Mouse (Mus musculus) heart, embryonic 14.5 days (tissue): ENCODE measurements around the gene Cdk5rap2. TPM values are rescaled to one million over a fixed set of nuclear protein-coding genes. Genes with fewer than 3 reads are reported as not detected.

Experiments used
- ATAC-seq: fragments of 200-750 bp; cut with Nextera tagmentation; 2 replicates; pipeline ENCODE4 v1.8.0; 2017; ENCODE audit warnings: low read depth, moderate TSS enrichment; ENCODE audit not compliant: insufficient number of reproducible peaks, insufficient read depth, low FRiP score
- H3K27ac ChIP-seq, 2 experiments: fragments of 200-500 bp in 1 of 2; fragments of 300-500 bp in 1 of 2; sonication (generic) in 1 of 2; replicated peaks in 1 of 2; 2 replicates each; pipeline ENCODE4 v1.5.1; 2012 to 2014; ENCODE audit warnings: low read depth in 2 of 2, low read length in 2 of 2, control low read depth in 1 of 2, mild to moderate bottlenecking in 1 of 2, mixed read lengths in 1 of 2; ENCODE audit not compliant: control insufficient read depth in 1 of 2, insufficient read depth in 1 of 2
- H3K27me3 ChIP-seq: fragments of 300-500 bp; sonication (generic); 2 replicates; pipeline ENCODE4 v1.6.1; 2014; ENCODE audit warnings: mild to moderate bottlenecking, low read length, control low read depth; ENCODE audit not compliant: control insufficient read depth, insufficient read depth
- H3K36me3 ChIP-seq: fragments of 300-500 bp; sonication (generic); 2 replicates; pipeline ENCODE4 v1.6.1; 2014; ENCODE audit warnings: mild to moderate bottlenecking, control low read depth, low read length, mixed read lengths; ENCODE audit not compliant: control insufficient read depth, insufficient read depth
- H3K4me1 ChIP-seq, 2 experiments: fragments of 200-500 bp in 1 of 2; fragments of 300-500 bp in 1 of 2; sonication (generic) in 1 of 2; 2 replicates each; pipeline ENCODE4 v1.6.1; 2012 to 2014; ENCODE audit warnings: low read length in 2 of 2, control low read depth in 1 of 2, mixed read lengths in 1 of 2; ENCODE audit not compliant: control insufficient read depth in 2 of 2, insufficient read depth in 2 of 2
- H3K4me2 ChIP-seq: fragments of 300-500 bp; sonication (generic); 2 replicates; pipeline ENCODE4 v1.6.1; 2014; ENCODE audit warnings: mild to moderate bottlenecking, low read length
- H3K4me3 ChIP-seq, 2 experiments: fragments of 200-500 bp in 1 of 2; fragments of 300-500 bp in 1 of 2; sonication (generic) in 1 of 2; 2 replicates each; pipeline ENCODE4 v1.5.1; 2012 to 2014; ENCODE audit warnings: low read length in 2 of 2, mild to moderate bottlenecking in 2 of 2, control low read depth in 1 of 2, low read depth in 1 of 2, moderate library complexity in 1 of 2; ENCODE audit not compliant: control insufficient read depth in 1 of 2, insufficient read depth in 1 of 2
- H3K9ac ChIP-seq: fragments of 300-500 bp; sonication (generic); 2 replicates; pipeline ENCODE4 v1.6.1; 2014; ENCODE audit warnings: mild to moderate bottlenecking, low read length
- H3K9me3 ChIP-seq: fragments of 300-500 bp; sonication (generic); 2 replicates; pipeline ENCODE4 v1.6.1; 2016; ENCODE audit warnings: low read length, control low read depth; ENCODE audit not compliant: control insufficient read depth
- WGBS: fragments of 180-500 bp; shearing (Covaris S2); extraction: QIAGEN DNeasy Blood & Tissue Kit; methylation state at CpG from one replicate; pipeline ENCODE4 v1.1.7; 2014; 5-methylcytosine and 5-hydroxymethylcytosine counted together
- polyA plus RNA-seq: library from polyadenylated mRNA; unstranded; fragments of >200 nt; fragmentation: Nextera tagmentation; extraction: Ambion mirVana; gene quantifications from 2 replicates; pipeline ENCODE4 v1.2.1, GENCODE M21; 2014

The Cdk5rap2 gene
- polyA plus RNA-seq, 1 experiment from 2014 or later, result 9.6 TPM

DNA sequence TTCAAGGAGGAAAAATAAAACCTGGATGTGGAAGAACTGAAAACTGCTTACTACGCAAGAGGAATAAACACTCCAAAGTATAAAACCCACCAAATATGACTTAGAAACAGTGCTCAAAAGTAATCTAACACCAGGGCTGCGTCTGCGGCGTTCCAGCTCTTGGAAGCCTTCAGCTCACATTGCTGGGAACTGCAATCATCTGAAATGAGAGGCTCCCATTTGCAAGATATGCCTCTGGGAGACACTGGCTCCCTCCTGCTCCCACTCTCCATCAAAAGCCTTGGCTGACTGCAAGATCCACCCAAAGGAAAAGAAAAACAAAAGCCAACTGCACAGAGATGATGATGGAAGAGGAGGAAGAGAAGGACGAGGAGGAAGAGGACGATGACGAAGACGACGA is 19.2 kb downstream of the Cdk5rap2 start:
- Histone ChIP-seq H3K4me2 (no peak overlapping the region), H3K9me3 (no peaks in the 10 kb centered on the region), H3K27me3 (no peaks in the 10 kb centered on the region), H3K9ac (no peak overlapping the region), H3K4me3 (no peak overlapping the region), H3K4me1 (no peaks in the 10 kb centered on the region), H3K27ac (no peak overlapping the region), H3K36me3 (peaks cover 9% of the 10 kb centered on the region)
- no peak for ATAC-seq
- 78% methylated on average over 9 of the region's 9 CpGs for WGBS

DNA sequence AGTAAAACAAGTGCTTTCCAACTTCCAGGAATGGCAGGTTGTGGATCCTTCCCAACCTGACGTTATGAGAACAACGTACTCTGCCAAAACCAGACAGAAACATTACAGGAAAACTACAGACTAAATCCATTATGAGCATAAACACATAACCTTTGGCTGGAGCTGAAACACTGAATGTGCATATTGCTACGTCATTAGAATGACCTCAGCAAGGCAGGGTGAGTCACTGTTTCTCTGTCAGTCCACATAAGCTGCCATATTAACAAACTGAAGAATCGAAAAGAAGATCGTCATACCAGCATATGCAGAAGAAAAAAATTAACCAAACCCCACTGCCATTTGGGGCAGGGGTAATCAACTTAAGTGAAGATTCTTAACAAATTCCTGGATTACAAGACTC is 24.0 kb downstream of the Cdk5rap2 start:
- ATAC-seq, result no peak
- 92% methylated on average over 5 of the region's 5 CpGs for WGBS
- H3K36me3 ChIP-seq, result peaks cover 9% of the 10 kb centered on the region
- no peaks in the 10 kb centered on the region for H3K4me1 ChIP-seq
- no peaks in the 10 kb centered on the region for H3K9me3 ChIP-seq
- H3K4me3 ChIP-seq, result no peak overlapping the region
- H3K27ac ChIP-seq, result no peak overlapping the region
- H3K27me3 ChIP-seq, result no peaks in the 10 kb centered on the region
- no peak overlapping the region for H3K9ac ChIP-seq
- H3K4me2 ChIP-seq, result no peak overlapping the region

DNA sequence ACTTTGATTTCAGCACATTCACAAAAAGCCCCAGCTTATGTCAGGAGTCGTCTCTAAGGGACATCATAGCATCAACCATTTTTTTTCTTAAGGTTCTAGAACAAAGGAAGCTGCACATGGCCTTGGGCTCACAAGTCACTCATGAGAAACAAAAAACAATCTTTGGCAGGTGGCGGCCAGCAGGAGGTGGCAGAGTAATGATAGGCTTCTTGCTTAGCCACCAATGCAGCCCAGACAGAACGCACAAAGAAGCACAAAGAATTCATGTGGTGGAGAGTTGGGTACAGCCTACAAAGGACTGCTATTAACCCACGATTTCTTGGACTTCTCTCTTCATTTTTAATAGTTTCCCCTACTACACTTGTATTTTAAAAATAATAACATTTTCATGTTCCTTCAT is 32.9 kb downstream of the Cdk5rap2 start:
- Histone ChIP-seq H3K36me3 (no peaks in the 10 kb centered on the region), H3K27ac (no peak overlapping the region), H3K4me3 (no peak overlapping the region), H3K27me3 (no peaks in the 10 kb centered on the region), H3K9me3 (no peaks in the 10 kb centered on the region), H3K9ac (no peak overlapping the region), H3K4me2 (no peak overlapping the region), H3K4me1 (no peaks in the 10 kb centered on the region)
- WGBS, result 79% methylated on average over 4 of the region's 4 CpGs
- no peak for ATAC-seq

DNA sequence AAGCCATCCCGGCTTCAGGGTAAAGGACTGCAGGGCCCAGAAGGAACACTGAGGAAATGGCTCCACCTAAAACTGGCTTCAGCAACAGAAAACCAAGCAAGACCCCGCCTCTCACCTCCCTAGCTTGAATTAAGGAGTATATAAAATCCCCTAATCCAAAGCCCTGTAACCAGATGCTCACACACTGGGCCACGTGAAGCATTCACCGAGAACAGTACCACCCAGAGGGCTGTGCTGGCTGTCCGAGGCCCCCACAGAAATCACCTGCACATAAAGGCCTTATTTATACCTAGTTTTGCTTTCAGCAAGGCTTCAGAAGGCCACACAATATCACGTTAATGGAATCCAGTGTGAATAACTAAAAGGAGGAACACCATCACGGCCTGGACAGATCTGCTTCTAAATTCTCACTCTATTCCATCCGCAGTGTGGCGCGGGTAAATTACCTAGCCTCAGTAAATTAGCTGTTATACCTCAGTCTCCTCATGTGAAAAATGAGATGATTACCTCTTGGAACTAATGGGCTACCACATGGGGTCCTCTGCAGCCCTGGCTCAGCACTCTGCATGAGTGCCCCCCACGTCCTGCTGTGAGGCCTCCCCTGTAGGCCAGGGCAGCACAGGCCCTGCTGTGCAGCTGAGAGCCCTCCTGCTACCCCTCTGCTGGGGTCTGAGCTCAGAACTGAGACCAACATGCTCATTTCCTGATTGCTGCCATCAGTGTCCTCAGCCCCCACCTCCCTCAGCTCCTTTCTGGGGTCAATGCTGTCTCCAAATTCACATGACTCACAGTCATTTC is 45.0 kb downstream of the Cdk5rap2 start:
- 87% methylated on average over 11 of the region's 11 CpGs for WGBS
- H3K36me3 ChIP-seq, result peaks cover 23% of the 10 kb centered on the region
- H3K4me1 ChIP-seq, result no peaks in the 10 kb centered on the region
- no peak overlapping the region for H3K4me2 ChIP-seq
- H3K9me3 ChIP-seq, result no peaks in the 10 kb centered on the region
- no peak overlapping the region for H3K9ac ChIP-seq
- no peak overlapping the region for H3K27ac ChIP-seq
- ATAC-seq, result no peak
- no peaks in the 10 kb centered on the region for H3K27me3 ChIP-seq
- no peak overlapping the region for H3K4me3 ChIP-seq

DNA sequence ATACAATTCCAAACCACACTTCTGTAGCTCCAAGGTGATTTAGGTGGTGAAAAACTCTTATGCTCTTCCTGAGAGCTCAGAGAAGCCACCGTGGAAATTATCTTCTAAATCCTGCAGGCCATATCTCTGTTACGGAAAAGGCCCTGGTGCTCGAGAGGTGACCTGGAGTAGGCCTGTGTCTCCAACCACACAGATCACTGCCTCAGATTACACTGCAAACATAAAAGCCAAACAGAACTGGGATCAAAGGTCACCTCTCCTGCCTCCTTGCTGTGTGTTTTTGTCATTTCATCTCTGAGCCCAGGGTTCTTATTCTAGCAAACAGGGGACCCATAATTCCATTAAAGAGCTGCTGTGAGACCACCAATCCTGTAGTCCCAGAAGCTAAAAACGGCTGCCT is 48.9 kb downstream of the Cdk5rap2 start:
- no peaks in the 10 kb centered on the region for H3K9me3 ChIP-seq
- H3K4me1 ChIP-seq, result no peaks in the 10 kb centered on the region
- H3K9ac ChIP-seq, result no peak overlapping the region
- no peak overlapping the region for H3K4me3 ChIP-seq
- WGBS, result 50% methylated on average over 4 of the region's 4 CpGs
- H3K36me3 ChIP-seq, result peaks cover 45% of the 10 kb centered on the region
- no peak for ATAC-seq
- H3K4me2 ChIP-seq, result no peak overlapping the region
- no peaks in the 10 kb centered on the region for H3K27me3 ChIP-seq
- H3K27ac ChIP-seq, result no peak overlapping the region

DNA sequence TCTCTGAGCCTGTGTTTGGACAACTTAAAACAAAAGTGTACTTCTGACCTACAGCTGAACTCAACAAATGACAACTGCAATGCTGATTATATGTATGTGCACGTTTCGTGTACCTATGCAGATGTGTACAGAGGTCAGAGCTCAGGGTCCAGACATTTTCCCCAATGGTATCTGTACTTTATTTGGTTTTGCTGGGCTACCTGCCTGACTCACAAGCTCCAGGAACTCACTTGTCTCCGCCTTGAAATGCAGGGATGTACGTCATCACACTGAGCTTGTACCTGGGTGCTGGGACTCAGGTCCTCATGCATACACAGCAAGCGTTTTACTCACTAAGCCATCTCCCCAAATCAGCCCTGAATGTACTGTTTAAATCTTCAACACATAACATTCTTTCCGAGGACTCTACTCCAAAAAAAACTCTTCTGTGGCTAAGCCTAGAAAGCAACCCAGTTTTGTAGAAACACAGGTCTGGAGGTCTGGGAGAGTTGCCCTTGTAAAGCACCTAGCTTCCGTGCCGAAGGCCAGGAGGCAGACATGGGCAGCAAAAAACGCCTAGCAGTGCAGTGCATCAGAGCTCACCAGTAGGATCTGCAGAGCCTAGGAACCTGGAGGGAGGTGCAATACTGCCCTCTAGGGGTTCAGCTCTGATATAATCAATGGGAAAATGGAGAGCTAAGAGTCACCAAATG is 54.4 kb downstream of the Cdk5rap2 start:
- Histone ChIP-seq H3K27me3 (no peaks in the 10 kb centered on the region), H3K27ac (no peak overlapping the region), H3K9ac (no peak overlapping the region), H3K4me3 (no peak overlapping the region), H3K4me1 (no peaks in the 10 kb centered on the region), H3K36me3 (peaks cover 73% of the 10 kb centered on the region), H3K4me2 (no peak overlapping the region), H3K9me3 (no peaks in the 10 kb centered on the region)
- WGBS, result 69% methylated on average over 9 of the region's 9 CpGs
- ATAC-seq, result no peak

DNA sequence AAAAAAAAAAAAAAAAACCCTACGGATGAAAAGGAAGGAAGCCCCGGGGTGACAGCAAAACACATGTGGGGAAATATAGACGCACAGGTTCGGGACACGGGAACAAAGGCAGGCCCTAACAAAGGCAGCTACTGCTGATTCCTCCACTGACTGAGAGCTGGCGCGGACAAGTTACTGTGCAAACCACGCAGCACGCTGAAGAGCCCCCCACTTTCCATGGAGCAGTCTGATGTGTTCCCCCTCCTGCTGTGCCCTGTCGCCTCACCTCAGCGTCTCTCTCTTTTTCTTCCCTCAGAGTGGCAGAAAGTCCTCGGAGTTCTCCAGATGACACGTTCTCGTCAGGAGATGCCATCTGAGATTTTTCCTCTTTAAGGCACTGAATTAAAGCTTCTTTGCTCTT is 55.8 kb downstream of the Cdk5rap2 start:
- Histone ChIP-seq H3K4me1 (no peaks in the 10 kb centered on the region), H3K4me2 (no peak overlapping the region)

More for the DNA sequence above, 55.8 kb downstream of the Cdk5rap2 start:
- ATAC-seq, result no peak
- Histone ChIP-seq H3K36me3 (peaks cover 61% of the 10 kb centered on the region), H3K27me3 (no peaks in the 10 kb centered on the region), H3K9me3 (no peaks in the 10 kb centered on the region), H3K4me3 (no peak overlapping the region), H3K9ac (no peak overlapping the region), H3K27ac (no peak overlapping the region)
- 89% methylated on average over 14 of the region's 14 CpGs for WGBS
